Mouse (Mus musculus) kidney, postnatal 25 days (tissue): ENCODE data around the gene Bhlhe23.

Experiments
- DNase-seq, 2 experiments: peaks; one replicate each; pipeline ENCODE4 v3.0.0; 2021; ENCODE audit warnings: mixed read lengths in 2 of 2

Bhlhe23 gene

GRCm38 (mm10) chr2:180765713-180766112, 11.0 kb downstream of the Bhlhe23 start:
- no peak for DNase-seq

GRCm38 (mm10) chr2:180764986-180765385, 11.7 kb downstream of the Bhlhe23 start:
- no peak for DNase-seq

GRCm38 (mm10) chr2:180758513-180759263, 18.0 kb downstream of the Bhlhe23 start:
- no peak for DNase-seq

GRCm38 (mm10) chr2:180756786-180757185, 19.9 kb downstream of the Bhlhe23 start:
- no peak for DNase-seq

GRCm38 (mm10) chr2:180755896-180756295, 20.8 kb downstream of the Bhlhe23 start:
- peak; percentile 66 to 67 for DNase-seq

- DNase-seq: no peak
Measured at GRCm38 (mm10) chr2:180754976-180755688, 21.6 kb downstream of the Bhlhe23 start.

GRCm38 (mm10) chr2:180748904-180749303, 27.8 kb downstream of the Bhlhe23 start:
- DNase-seq: no peak

- DNase-seq: peak in 1 of 2 experiments; percentile 23
Measured at GRCm38 (mm10) chr2:180746569-180747192, 30.0 kb downstream of the Bhlhe23 start.

GRCm38 (mm10) chr2:180745248-180745927, 31.3 kb downstream of the Bhlhe23 start:
- DNase-seq: peak; percentile 83 to 92

- no peak for DNase-seq
Measured at GRCm38 (mm10) chr2:180743321-180743720, 33.4 kb downstream of the Bhlhe23 start.

GRCm38 (mm10) chr2:180742820-180743219, 33.9 kb downstream of the Bhlhe23 start:
- peak in 1 of 2 experiments; percentile 2 for DNase-seq

- DNase-seq: no peak
Measured at GRCm38 (mm10) chr2:180741421-180741820, 35.3 kb downstream of the Bhlhe23 start.

- DNase-seq: no peak
Measured at GRCm38 (mm10) chr2:180740349-180740748, 36.4 kb downstream of the Bhlhe23 start.

GRCm38 (mm10) chr2:180737984-180738383, 38.7 kb downstream of the Bhlhe23 start:
- DNase-seq: no peak

GRCm38 (mm10) chr2:180735232-180735631, 41.5 kb downstream of the Bhlhe23 start:
- DNase-seq: no peak

GRCm38 (mm10) chr2:180731984-180732383, 44.7 kb downstream of the Bhlhe23 start:
- no peak for DNase-seq

GRCm38 (mm10) chr2:180731036-180731435, 45.7 kb downstream of the Bhlhe23 start:
- peak in 1 of 2 experiments; percentile 39 for DNase-seq

GRCm38 (mm10) chr2:180727613-180728021, 49.1 kb downstream of the Bhlhe23 start:
- no peak for DNase-seq

- no peak for DNase-seq
Measured at GRCm38 (mm10) chr2:180726658-180727442, 49.9 kb downstream of the Bhlhe23 start.

- DNase-seq: no peak
Measured at GRCm38 (mm10) chr2:180725856-180726629, 50.7 kb downstream of the Bhlhe23 start.

GRCm38 (mm10) chr2:180725414-180725778, 51.3 kb downstream of the Bhlhe23 start:
- DNase-seq: no peak
